Mouse (Mus musculus): ENCODE measurements around the gene Aagab.

Gene Aagab

GRCm38 (mm10) chr9:63647581-63648519, 45.4 kb downstream of the Aagab start:
- DNase-seq (ENCODE audit: extremely low spot score) = no peak

- DNase-seq (ENCODE audit: extremely low spot score) = no peak
These were observed 46.1 kb downstream of the Aagab start for GRCm38 (mm10) chr9:63648520-63648918.

DNA sequence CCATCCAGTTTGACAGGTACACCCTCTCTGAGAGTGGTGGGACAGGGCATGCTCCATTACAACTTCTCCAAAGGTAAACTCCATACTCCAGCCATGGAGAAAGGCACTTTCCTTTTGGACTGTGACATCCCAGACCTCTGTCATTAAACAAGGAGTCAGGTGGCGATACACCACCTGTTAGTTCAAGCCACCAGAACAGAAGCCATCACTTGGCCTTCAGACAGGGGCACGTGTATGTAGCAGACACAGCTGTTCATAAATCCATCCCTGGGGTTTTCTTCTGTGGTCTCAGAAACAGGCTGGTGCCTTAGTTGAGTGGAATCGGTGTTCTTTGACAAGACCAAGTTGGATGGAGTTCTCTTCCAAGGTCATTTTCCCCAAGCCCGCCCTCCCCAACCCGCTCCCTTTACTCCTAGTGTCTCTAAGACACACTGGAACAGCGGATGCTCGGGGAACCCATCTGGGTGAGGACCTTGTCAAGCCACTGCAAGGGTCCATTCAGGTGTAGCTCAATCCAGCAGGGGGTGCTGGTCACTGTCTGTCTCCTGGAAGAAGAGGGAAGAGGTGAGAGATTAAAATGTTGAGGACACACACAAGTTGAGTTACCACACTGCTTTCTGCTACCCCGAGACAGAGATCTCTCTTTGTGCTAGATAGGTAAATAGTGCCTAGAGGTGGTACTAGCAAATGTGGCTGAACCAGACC, 47.5 kb downstream of the Aagab start:
- no peak for DNase-seq (ENCODE audit: extremely low spot score)

DNA sequence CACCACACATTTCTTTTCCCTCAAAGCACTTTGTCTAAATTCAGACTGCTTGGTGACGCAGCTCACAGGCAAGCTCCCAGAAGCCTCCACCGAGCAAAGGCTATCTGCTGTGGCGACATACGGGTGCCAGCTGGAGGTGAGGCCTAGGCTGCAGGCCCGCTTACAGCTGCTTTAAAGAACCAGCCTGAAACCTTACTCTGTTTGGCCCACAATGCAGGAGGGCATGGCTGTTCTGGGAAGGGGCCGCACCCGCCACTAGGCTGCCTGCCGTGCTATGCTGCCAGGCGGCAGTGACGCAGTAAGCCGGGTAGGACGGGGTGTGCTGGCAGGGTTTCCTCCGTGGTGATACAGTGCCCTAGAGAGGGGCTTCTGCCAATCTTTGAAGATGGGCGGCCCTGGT, 48.4 kb downstream of the Aagab start:
- DNase-seq (ENCODE audit: extremely low spot score) = no peak

- DNase-seq (ENCODE audit: extremely low spot score) = no peak
These were observed 49.1 kb downstream of the Aagab start for GRCm38 (mm10) chr9:63651594-63651993.

- no peak for DNase-seq (ENCODE audit: extremely low spot score)
These were observed 51.2 kb downstream of the Aagab start for GRCm38 (mm10) chr9:63653666-63654065.

GRCm38 (mm10) chr9:63654575-63654974, 52.1 kb downstream of the Aagab start:
- DNase-seq (ENCODE audit: extremely low spot score) = no peak

DNA sequence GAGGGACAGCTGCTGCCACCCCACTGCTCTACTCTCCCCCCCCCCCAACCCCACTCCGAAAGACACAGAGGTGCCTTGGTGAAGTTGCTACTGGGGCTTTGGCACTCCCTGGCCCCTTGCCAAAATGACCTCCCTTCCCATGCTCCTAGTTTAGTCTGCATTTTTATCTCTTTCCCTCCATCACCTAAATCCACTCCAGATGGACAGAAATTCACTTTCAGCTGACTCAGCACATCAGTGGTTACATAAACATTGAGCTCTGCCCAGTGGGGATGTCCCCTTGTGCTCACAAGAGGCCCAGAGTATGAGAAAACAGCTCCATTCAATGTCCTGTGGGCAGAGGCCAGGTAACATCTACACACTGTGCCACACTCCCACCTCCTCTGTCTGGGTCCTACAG, 52.6 kb downstream of the Aagab start:
- no peak for DNase-seq (ENCODE audit: extremely low spot score)

GRCm38 (mm10) chr9:63657167-63657566, 54.7 kb downstream of the Aagab start:
- DNase-seq (ENCODE audit: extremely low spot score) = no peak

- DNase-seq (ENCODE audit: extremely low spot score) = no peak
These were observed 56.0 kb downstream of the Aagab start for GRCm38 (mm10) chr9:63658436-63658835.

GRCm38 (mm10) chr9:63658970-63659371, 56.5 kb downstream of the Aagab start:
- no peak for DNase-seq (ENCODE audit: extremely low spot score)

DNA sequence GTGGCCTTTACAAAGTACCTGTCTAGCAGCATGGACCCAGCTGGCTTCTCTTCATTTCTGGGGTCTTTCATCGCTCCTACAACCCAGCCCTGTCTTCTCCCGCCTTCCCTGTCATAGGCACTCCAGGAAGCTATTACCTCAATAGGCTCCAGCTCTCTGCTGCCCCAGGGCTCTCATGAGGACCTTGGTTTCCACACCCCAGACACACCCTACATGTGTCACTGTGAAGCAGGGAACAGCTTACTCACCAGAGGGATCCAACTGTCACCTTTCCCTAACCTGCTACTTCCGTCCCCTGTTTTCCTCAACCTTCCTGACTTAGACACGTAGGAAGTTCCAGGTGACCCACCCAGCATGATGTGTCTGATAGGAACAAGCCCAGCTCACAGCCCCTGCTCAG, 57.6 kb downstream of the Aagab start:
- DNase-seq (ENCODE audit: extremely low spot score) = no peak

GRCm38 (mm10) chr9:63660691-63661090, 58.2 kb downstream of the Aagab start:
- DNase-seq (ENCODE audit: extremely low spot score) = no peak

GRCm38 (mm10) chr9:63662759-63663158, 60.3 kb downstream of the Aagab start:
- no peak for DNase-seq (ENCODE audit: extremely low spot score)

DNA sequence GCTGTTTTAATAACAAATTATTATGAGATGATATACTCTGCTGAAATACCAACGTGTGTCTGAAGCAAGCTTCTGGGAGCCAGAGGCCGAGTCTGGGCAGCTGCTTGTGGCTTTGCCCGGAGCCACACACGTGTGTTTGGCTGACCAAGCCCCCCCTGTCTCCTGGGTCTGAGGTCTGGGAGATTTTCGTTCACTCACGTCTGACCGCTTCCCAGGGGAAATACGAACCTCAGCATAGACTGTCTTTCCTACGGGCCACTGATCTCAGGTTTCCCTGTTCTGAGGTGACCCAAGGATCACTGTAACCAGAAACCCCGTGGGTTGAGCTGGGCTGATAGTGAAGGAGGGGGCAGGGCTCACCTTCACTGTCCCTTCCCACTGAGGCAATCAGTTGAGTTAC, 60.8 kb downstream of the Aagab start:
- DNase-seq (ENCODE audit: extremely low spot score) = no peak

GRCm38 (mm10) chr9:63664300-63664745, 61.9 kb downstream of the Aagab start:
- DNase-seq (ENCODE audit: extremely low spot score) = no peak

DNA sequence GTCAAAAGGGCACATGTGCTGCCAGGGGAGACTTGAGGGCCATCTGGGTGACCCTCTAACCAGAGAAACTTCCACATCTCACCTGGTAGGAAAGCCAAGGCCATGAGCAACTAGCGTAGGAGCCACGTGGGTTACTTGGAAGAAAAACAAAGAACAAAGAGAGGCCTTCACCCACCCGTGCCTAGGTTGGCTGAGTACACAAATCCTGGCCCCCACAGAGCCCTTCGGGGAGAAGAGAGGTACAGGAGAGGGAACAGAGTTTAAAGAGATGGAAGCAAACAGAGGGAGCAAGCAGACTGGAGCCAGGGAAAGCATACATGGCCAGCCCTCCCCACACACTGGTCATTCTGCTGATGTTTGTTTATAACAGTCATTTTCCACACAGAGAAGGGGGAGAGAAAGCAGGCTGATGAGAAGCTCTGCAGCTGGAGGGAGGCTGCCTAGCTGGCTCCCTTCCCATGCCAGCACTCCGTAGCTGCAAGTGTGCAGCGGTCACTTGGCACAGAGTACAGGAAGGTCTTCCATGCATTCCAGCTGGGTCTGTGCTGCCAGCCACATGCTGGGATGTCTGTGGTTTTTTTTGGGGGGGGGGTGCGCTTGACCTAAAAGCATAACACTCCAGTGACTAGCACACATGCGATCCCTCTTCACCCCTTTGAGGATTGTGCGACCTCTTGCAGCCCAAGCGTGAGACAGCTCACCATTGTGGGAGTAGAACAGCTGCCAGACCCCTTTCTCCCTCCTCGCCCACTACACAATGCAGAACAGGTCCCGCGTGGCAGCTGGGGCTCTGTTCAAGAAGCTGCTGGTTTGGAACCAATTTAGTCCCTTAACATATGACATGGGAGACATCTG, 62.6 kb downstream of the Aagab start:
- no peak for DNase-seq (ENCODE audit: extremely low spot score)

DNA sequence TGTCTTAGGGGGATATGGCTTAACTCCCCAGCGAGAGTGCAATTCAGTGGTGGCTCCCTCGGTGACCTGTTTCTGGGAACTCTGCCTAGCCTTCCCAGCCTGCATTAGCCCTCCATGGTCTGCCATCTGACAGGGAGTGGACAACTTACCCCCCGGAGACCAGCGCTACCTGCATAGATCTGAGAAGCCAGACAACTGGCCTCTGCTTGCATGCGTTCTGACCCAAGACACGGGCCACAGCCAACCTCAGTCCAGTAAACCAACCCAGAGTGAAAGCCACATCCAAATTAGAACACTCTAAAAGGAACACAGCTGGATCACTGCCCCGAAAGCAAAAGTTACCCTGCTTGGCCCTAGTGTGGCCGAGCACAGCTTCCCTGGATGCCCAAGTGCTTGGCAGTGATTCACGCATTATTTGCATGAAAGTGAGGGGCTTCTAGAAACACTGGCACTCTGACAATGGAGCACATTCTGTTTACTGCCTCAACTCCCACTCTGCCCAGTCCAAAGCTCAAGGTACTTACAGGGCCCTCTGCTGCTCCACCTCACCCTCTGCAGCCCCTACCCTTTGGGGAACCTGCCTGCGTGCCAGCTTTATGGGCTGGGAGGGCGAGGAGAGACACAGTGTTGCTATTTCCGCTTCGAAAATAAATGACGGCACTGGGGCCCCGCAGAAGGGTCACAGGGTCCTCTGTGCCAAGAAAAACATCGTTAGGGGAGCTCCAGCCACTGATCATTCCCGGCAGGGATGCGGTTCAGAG, 64.3 kb downstream of the Aagab start:
- no peak for DNase-seq (ENCODE audit: extremely low spot score)

- DNase-seq (ENCODE audit: extremely low spot score) = no peak
These were observed 64.9 kb downstream of the Aagab start for GRCm38 (mm10) chr9:63667373-63667724.

- DNase-seq (ENCODE audit: extremely low spot score) = no peak
These were observed 66.2 kb downstream of the Aagab start for GRCm38 (mm10) chr9:63668621-63669020.

- no peak for DNase-seq (ENCODE audit: extremely low spot score)
These were observed 67.4 kb downstream of the Aagab start for GRCm38 (mm10) chr9:63669816-63670215.
